Mouse (Mus musculus) yolk sac, embryonic 10.5 days (tissue): ENCODE measurements around the gene Tango6.

ENCODE experiments used
- DNase-seq: peaks from one replicate; pipeline ENCODE4 v3.0.0-alpha.2; 2017; ENCODE audit warnings: low spot score

Gene Tango6

GRCm38 (mm10) chr8:106818626-106819515, 136.0 kb downstream of the Tango6 start:
- no peak for DNase-seq

- DNase-seq, result no peak
These were observed 136.7 kb downstream of the Tango6 start for GRCm38 (mm10) chr8:106819581-106819980.

DNA sequence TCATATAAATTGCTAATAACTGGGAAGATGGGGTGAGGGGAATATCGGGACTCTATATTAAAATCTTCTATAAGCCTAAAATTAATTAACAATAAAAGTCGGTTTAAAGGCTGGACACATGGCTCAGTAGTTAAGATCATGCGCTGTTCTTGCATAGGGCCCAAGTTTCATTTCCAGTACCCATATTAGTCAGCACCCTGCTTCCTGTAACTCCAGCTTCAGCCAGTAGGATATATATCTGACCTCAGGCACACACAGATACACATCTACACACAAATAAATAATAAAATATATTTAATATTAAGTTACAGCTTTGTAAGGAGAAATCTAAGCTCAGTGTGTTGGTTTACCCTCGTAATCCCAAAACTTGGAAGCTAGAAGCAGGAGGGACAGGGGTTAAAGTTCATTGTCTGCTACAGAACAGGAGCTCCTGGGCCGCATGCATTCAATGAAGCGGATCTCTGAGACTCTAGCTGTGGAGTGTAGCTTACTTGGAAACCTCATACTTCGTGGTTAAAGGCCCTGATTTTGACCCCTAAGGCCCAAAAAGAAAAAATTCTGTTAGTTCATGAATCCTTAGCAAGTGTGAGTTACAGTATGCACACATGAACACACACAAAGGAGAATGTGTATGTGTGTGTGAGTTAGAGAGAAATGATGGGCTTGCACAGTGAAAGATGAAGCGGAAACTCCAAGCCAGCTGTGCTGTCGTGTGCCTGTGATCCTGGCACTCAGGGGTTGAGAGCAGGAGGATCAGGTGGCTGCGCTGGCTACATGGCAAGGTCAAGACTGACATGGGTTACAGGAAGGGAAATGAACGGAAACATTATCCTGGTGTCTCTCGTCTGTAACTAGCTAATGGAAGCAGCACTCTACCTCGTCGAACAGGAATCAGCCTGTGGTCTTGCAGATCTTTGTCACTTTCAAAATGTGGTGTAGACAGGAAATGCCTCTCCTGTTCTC, 138.0 kb downstream of the Tango6 start:
- no peak for DNase-seq

- DNase-seq, result no peak
These were observed 146.1 kb downstream of the Tango6 start for GRCm38 (mm10) chr8:106828921-106829320.

- DNase-seq, result no peak
These were observed 146.7 kb downstream of the Tango6 start for GRCm38 (mm10) chr8:106829526-106830045.

- no peak for DNase-seq
These were observed 152.0 kb downstream of the Tango6 start for GRCm38 (mm10) chr8:106834899-106835298.

GRCm38 (mm10) chr8:106836525-106836924, 153.7 kb downstream of the Tango6 start:
- DNase-seq, result peak; percentile 66

DNA sequence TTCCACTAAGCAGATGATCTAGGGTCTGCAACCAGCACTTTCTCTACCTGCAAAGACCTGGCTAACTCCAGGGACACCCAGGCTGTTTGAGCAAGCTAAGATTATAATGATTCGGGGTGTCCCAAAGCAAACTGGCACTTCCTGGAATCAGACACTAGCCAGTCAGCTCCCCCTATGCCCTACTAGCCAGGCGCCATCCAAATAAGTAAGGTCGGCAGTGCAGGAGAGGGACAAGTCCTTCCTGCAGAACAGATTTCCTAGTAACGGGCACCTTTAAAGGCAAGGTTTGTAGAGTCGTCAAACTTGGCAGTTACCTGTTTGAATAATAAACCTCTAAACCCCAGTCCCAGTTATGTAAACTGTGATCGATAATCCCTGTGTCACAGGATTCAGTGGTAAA, 155.9 kb downstream of the Tango6 start:
- no peak for DNase-seq

DNA sequence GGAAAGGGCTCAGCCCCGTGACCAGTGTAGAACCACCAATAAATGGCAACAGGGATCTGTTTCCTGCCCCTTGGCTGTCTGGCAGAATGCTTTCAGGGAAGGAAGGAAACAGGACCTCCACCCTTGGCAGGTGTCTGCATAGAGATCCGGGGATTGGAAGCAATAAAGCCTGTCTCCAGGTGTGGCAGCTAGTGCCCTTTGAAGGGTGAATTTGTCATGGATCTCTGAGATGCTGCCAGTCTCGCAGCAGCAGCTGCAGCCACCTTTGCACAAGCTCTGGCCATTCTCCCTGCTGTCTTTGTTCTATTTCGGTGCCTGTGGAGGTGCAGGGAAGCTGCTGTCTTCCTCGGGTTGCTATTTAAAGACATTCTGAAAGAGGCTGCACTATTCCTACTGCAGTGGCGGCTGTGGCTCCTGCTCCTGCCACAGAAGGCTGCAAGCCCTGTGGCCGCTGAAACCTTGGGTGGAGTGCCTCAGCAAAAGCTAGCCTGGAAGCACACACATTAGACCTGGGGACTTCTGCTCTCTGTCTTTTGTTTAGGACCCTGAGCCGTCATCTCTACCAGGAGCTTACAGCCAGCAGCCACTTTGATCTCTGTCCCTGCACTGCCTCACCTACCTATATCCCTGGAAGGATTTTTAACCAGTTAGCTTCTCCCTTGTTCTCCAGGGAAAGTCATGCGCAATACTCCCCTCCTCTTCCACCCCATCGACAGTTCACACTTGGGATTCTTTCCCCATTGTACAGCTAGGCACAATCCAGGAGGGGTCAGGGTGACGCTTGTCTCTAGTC, 156.5 kb downstream of the Tango6 start:
- no peak for DNase-seq

DNA sequence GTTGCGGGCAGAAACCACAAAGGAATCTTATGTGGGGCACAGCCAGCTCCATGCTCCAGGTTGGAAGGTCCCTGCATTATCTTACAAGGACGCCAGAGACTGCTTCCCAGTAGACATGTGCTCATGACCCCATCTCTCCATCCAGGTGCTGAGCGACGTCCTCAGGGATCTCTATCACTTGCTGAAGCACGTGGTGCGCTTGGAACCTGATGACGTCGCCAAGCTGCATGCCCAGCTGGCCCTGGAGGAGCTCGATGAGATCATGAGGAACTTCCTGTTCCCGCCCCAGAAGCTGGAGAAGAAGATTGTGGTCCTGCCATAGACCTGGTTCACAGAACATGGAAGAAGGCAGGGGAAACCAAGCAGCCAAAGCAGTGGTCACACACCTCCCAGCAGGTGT, 167.2 kb downstream of the Tango6 start:
- no peak for DNase-seq

- DNase-seq, result peak; percentile 47
These were observed 171.8 kb downstream of the Tango6 start for GRCm38 (mm10) chr8:106854534-106855241.

DNA sequence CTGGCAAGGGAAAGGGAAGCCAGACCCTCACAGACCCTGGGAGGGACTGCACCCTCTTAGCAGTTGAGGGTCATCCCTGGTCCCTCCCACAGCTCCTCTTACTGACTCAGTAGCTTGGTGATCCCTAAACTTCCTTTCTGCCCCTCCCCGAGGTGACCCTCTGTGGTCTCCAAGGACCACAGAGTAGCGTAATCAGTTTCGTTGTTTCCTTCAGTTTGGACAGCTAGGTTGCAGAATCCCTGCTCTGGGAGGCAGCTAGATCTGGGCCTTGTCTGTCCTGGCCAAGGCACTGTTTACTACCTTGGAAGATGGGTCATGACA, 172.3 kb downstream of the Tango6 start:
- DNase-seq, result no peak

- no peak for DNase-seq
These were observed 180.0 kb downstream of the Tango6 start for GRCm38 (mm10) chr8:106862845-106863244.

- no peak for DNase-seq
These were observed 182.5 kb downstream of the Tango6 start for GRCm38 (mm10) chr8:106865354-106865753.

- DNase-seq, result no peak
These were observed 187.2 kb downstream of the Tango6 start, which contains the start of gene Has3 for GRCm38 (mm10) chr8:106870051-106870450. Gene Has3, plus strand, starts transcription at chr8:106870242.

DNA sequence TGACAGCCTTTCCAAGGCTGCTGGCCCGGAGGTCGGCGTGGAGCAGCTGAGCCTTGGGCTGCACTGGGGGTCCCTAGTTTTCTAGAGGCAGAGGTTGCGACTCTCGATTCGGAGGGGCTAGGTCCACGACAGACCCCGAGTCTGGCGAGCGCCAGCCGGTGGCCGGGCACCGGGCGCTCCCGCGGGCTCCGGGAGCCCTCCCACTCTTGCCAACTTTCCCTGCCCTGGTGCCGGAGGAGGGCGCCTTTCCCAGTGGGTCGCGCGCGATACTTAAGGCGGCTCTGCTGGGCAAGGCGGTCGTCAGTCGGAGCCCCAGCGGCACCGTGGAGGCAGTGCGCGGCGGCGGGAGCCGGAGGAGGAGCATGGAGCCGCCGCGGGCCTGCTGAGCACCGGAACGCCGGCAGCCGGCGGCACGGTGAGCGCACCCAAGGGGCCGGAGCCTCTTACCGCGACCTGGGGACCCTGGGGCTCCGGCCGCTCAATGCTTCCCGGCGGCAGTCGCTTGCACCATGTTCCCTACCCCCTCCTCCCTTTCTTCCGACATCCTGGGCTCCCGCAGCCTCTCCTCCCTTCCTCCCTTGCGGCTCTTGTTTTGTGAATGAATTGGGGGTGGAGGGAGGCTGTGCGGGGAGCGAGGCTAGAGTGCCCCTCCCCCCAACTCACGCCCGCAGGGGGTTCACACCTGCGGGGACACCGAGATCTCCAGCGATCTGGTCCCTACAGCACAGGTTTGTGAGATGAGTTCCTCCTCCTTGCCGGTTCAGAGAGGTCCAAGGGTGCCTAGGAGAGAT, 187.9 kb downstream of the Tango6 start:
- no peak for DNase-seq

DNA sequence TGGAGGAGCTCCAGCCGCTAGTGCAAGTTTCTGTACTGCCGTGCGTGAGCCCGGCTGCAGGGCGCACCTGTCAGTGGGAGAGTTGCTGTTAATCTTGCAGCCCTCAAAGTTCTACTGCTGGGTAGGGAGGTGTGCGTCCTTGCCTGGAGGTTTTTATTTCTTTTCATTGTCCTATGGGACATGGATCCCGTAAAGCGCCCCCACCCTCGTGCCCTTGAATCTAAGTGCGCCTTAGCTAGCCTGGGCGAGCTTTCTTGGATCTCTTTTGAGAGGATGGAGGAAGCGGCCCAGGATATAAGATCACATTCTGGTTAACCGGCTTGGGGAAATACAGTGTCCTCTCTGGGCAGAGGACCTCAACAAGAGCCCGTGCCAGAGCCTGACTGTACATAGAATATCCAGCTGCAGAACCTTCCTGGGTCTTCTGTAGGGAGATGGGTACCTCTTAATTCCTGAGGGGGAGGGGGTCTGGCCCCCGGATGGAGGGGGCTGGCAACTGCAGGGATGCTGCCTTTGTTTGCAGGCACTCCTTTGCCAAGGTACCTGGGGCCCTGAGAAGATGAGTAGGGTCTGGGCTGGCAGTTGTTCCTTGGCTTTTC, 188.6 kb downstream of the Tango6 start:
- DNase-seq, result no peak

GRCm38 (mm10) chr8:106871931-106872371, 189.1 kb downstream of the Tango6 start:
- no peak for DNase-seq

- DNase-seq, result no peak
These were observed 189.7 kb downstream of the Tango6 start for GRCm38 (mm10) chr8:106872454-106873034.
